Mouse (Mus musculus) embryonic facial prominence, embryonic 10.5 days (tissue): ENCODE measurements around the gene Prdm16. TPM values are rescaled to one million over a fixed set of nuclear protein-coding genes. Genes with fewer than 3 reads are reported as not detected.

Source experiments
- DNase-seq: peaks from one replicate; pipeline ENCODE4 v3.0.0-alpha.2; 2017; ENCODE audit warnings: low spot score
- H3K27ac ChIP-seq: fragments of 300-500 bp; sonication (generic); replicated peaks from 2 replicates; pipeline ENCODE4 v1.5.1; 2016; ENCODE audit warnings: mild to moderate bottlenecking
- H3K27me3 ChIP-seq: fragments of 300-500 bp; sonication (generic); replicated peaks from 2 replicates; pipeline ENCODE4 v1.6.1; 2016; ENCODE audit warnings: low read depth, mild to moderate bottlenecking; ENCODE audit not compliant: poor library complexity, severe bottlenecking
- H3K36me3 ChIP-seq: fragments of 300-500 bp; sonication (generic); replicated peaks from 2 replicates; pipeline ENCODE4 v1.6.1; 2016; ENCODE audit warnings: mild to moderate bottlenecking, moderate library complexity
- H3K4me1 ChIP-seq: fragments of 300-500 bp; sonication (generic); 2 replicates; pipeline ENCODE4 v1.6.1; 2016
- H3K4me3 ChIP-seq: fragments of 300-500 bp; sonication (generic); 2 replicates; pipeline ENCODE4 v1.5.1; 2016; ENCODE audit warnings: mild to moderate bottlenecking, moderate library complexity
- H3K9me3 ChIP-seq: fragments of 300-500 bp; sonication (generic); 2 replicates; pipeline ENCODE4 v1.6.1; 2016; ENCODE audit warnings: mild to moderate bottlenecking
- WGBS: fragments of 180-500 bp; shearing (Covaris S2); methylation state at CpG from one replicate; pipeline ENCODE4 v1.1.7; 2016; 5-methylcytosine and 5-hydroxymethylcytosine counted together
- polyA plus RNA-seq: library from polyadenylated mRNA; unstranded; fragments of >200 nt; fragmentation: Nextera tagmentation; extraction: Ambion mirVana; gene quantifications from 2 replicates; pipeline ENCODE4 v1.2.1, GENCODE M21; 2016

Prdm16 gene
- polyA plus RNA-seq, 1 experiment from 2014 or later = 44.5 TPM

DNA sequence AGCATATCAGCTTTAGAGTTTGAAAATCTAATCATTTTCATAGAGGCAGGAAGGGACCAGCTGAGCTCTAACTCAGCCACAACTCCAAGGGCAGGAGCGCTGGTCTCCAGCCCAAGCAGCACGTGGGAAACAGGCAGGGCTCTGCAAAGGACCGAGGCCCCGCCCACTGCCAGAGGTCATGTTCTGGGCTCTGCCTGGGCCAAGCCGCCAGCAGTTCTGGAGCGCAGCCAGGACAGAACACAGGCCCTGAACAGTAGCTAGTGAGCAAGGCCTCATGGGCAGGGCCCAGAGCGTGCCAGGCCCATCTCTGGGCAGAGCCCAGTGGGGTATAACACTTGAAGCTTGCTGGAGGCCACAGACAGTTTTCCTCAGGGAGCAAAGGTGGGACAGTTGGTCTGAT lies 139.7 kb downstream of the Prdm16 start:
- Histone ChIP-seq H3K27me3 (peaks cover 98% of the 10 kb centered on the region), H3K27ac (peak overlapping the region; percentile 75), H3K36me3 (no peaks in the 10 kb centered on the region), H3K4me1 (peaks cover 94% of the 10 kb centered on the region), H3K9me3 (no peaks in the 10 kb centered on the region), H3K4me3 (no peak overlapping the region)
- 14% methylated on average over 7 of the region's 7 CpGs for WGBS
- DNase-seq = peak; percentile 70

DNA sequence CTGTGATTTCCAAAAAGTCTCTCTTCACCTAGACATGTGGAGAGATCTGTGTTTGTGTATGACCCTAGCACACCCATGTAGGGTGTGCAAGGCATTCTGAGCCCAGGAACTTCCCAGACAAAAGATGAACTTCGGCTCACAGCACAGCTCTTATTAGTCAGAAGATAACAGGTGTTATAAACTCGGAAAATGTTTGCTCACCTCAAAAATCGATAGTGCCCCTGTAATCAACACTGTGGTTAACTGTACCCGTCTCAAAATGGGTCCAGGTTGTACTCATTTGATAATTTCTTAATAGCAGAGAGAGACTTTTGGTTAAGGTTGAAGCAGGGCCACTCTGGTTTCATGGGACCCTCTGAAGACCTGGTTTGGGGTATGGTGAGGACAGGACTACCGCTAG lies 140.2 kb downstream of the Prdm16 start:
- WGBS = 88% methylated on average over 5 of the region's 5 CpGs

GRCm38 (mm10) chr4:154493996-154494395 lies 142.7 kb downstream of the Prdm16 start:
- Histone ChIP-seq H3K27me3 (peaks cover 98% of the 10 kb centered on the region), H3K9me3 (no peaks in the 10 kb centered on the region), H3K27ac (no peak overlapping the region), H3K4me1 (peaks cover 93% of the 10 kb centered on the region), H3K4me3 (no peak overlapping the region), H3K36me3 (no peaks in the 10 kb centered on the region)
- 57% methylated on average over 4 of the region's 4 CpGs for WGBS
- no peak for DNase-seq

More for the DNA sequence above, 140.2 kb downstream of the Prdm16 start:
- no peaks in the 10 kb centered on the region for H3K36me3 ChIP-seq
- no peak overlapping the region for H3K4me3 ChIP-seq
- no peak for DNase-seq
- H3K27me3 ChIP-seq = peaks cover 98% of the 10 kb centered on the region
- H3K4me1 ChIP-seq = peaks cover 94% of the 10 kb centered on the region
- no peaks in the 10 kb centered on the region for H3K9me3 ChIP-seq
- H3K27ac ChIP-seq = no peak overlapping the region

GRCm38 (mm10) chr4:154492714-154493121 lies 144.0 kb downstream of the Prdm16 start:
- H3K9me3 ChIP-seq = no peaks in the 10 kb centered on the region
- peaks cover 98% of the 10 kb centered on the region for H3K27me3 ChIP-seq
- 25% methylated on average over 11 of the region's 11 CpGs for WGBS
- no peak for DNase-seq
- peaks cover 93% of the 10 kb centered on the region for H3K4me1 ChIP-seq
- no peaks in the 10 kb centered on the region for H3K36me3 ChIP-seq
- H3K27ac ChIP-seq = peak overlapping the region; percentile 35; the same call in 1 of the 2 replicates
- 0 out of 2 replicates have a peak overlapping the region, but pooled peaks have one; percentile 8 for H3K4me3 ChIP-seq

GRCm38 (mm10) chr4:154492268-154492667 lies 144.4 kb downstream of the Prdm16 start:
- Histone ChIP-seq H3K4me1 (peaks cover 93% of the 10 kb centered on the region), H3K27me3 (peaks cover 98% of the 10 kb centered on the region), H3K9me3 (no peaks in the 10 kb centered on the region), H3K36me3 (no peaks in the 10 kb centered on the region), H3K27ac (peak overlapping the region; percentile 35; the same call in 1 of the 2 replicates), H3K4me3 (no peak overlapping the region)
- 54% methylated on average over 7 of the region's 7 CpGs for WGBS
- DNase-seq = no peak

- Histone ChIP-seq H3K4me3 (no peak overlapping the region), H3K9me3 (no peaks in the 10 kb centered on the region), H3K36me3 (no peaks in the 10 kb centered on the region), H3K27me3 (peaks cover 100% of the 10 kb centered on the region), H3K4me1 (peaks cover 84% of the 10 kb centered on the region), H3K27ac (peak overlapping the region; percentile 69)
- WGBS = 14% methylated on average over 5 of the region's 5 CpGs
- DNase-seq = peak; percentile 61
Measured at GRCm38 (mm10) chr4:154488031-154488430, 148.6 kb downstream of the Prdm16 start.

GRCm38 (mm10) chr4:154482695-154483094 lies 154.0 kb downstream of the Prdm16 start:
- WGBS = 85% methylated on average over 14 of the region's 14 CpGs
- Histone ChIP-seq H3K4me1 (peaks cover 82% of the 10 kb centered on the region), H3K9me3 (no peaks in the 10 kb centered on the region), H3K27ac (peak overlapping the region; percentile 57; the same call in 1 of the 2 replicates), H3K4me3 (no peak overlapping the region), H3K36me3 (no peaks in the 10 kb centered on the region), H3K27me3 (peaks cover 98% of the 10 kb centered on the region)
- DNase-seq = no peak

- H3K4me3 ChIP-seq = no peak overlapping the region
- no peak for DNase-seq
- 36% methylated on average over 14 of the region's 14 CpGs for WGBS
- peaks cover 83% of the 10 kb centered on the region for H3K4me1 ChIP-seq
- H3K9me3 ChIP-seq = no peaks in the 10 kb centered on the region
- H3K36me3 ChIP-seq = no peaks in the 10 kb centered on the region
- H3K27me3 ChIP-seq = peaks cover 98% of the 10 kb centered on the region
- peak overlapping the region; percentile 57; the same call in 1 of the 2 replicates for H3K27ac ChIP-seq
Measured at GRCm38 (mm10) chr4:154481771-154482637, 154.7 kb downstream of the Prdm16 start.

- H3K27me3 ChIP-seq = peaks cover 98% of the 10 kb centered on the region
- no peaks in the 10 kb centered on the region for H3K9me3 ChIP-seq
- H3K4me1 ChIP-seq = peaks cover 91% of the 10 kb centered on the region
- peaks cover 9% of the 10 kb centered on the region for H3K36me3 ChIP-seq
- no peak overlapping the region; the same call in none of the 2 replicates for H3K27ac ChIP-seq
- no peak for DNase-seq
- no peak overlapping the region for H3K4me3 ChIP-seq
- 75% methylated on average over 9 of the region's 9 CpGs for WGBS
Measured at GRCm38 (mm10) chr4:154480544-154481260, 156.0 kb downstream of the Prdm16 start.

DNA sequence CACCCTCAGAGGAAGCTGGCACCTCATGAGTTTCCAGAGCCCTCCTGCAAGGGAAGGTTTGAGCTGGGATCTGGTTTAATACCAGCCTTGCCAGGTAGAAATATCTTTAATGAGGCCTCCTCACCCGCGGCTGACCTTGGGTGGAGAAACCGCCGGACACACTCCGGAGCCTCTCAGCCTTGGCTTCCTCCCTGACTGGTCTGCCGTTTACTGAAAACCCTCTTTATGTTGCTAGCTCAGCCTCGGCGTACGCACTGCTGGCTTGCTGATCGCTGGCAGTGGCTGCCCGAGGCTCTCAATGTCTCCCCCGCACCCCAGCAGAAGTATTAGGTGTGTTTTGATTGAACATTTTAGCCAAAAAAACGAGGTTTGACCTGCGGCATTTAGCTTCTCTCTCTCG lies 156.5 kb downstream of the Prdm16 start:
- Histone ChIP-seq H3K9me3 (no peaks in the 10 kb centered on the region), H3K4me1 (peaks cover 96% of the 10 kb centered on the region), H3K27me3 (peaks cover 98% of the 10 kb centered on the region), H3K27ac (no peak overlapping the region), H3K4me3 (no peak overlapping the region), H3K36me3 (peaks cover 11% of the 10 kb centered on the region)
- no peak for DNase-seq
- WGBS = 47% methylated on average over 15 of the region's 15 CpGs

DNA sequence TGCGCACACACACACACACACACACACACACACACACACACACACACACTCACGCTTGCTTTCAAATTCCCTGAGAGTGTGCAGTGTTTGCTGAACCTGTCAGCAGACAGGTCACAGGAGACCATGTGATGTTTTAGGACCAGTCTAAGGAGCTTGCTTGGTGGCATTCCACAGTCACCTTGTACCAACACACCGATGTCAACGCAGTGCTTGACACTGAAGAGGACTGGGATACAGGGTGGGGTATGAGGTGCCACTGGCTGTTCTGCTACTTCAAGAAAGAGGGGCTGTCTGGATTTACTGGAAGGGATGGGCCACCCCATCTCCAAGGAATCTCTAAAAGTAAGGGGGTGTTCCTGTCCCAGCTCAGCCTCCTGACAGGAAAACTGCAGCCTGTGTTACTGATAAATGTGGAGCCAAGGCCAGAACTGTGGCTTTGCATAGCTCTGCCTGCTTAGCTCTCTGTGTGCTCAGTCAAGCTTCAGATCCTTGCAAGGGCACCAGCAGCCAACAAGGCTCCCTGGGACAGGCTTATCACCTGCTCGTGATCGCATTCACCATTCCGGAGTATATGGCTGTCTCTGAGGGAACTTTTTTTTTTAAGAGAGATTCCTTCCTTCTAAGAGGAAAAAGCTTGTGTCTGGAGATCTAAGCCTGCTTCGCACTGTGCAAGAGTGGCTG lies 157.6 kb downstream of the Prdm16 start:
- Histone ChIP-seq H3K27me3 (peaks cover 98% of the 10 kb centered on the region), H3K4me1 (peaks cover 96% of the 10 kb centered on the region)

More for the DNA sequence above, 157.6 kb downstream of the Prdm16 start:
- no peak for DNase-seq
- WGBS = 88% methylated on average over 8 of the region's 8 CpGs
- H3K36me3 ChIP-seq = peaks cover 11% of the 10 kb centered on the region
- no peaks in the 10 kb centered on the region for H3K9me3 ChIP-seq
- H3K27ac ChIP-seq = no peak overlapping the region
- H3K4me3 ChIP-seq = no peak overlapping the region
